Mouse (Mus musculus): ENCODE data around the gene Tlx3. TPM values are rescaled to one million over a fixed set of nuclear protein-coding genes. Genes with fewer than 3 reads are reported as not detected.

The Tlx3 gene
- total and polyA plus RNA-seq, 2 experiments from 2014 or later, result not detected

GRCm38 (mm10) chr11:33151780-33152145, 51.6 kb downstream of the Tlx3 start:
- Histone ChIP-seq H3K9ac (no peak overlapping the region), H3K4me2 (ENCODE audit: low read depth) (no peak overlapping the region), H3K27ac (ENCODE audit: low read depth, low read length) (no peak overlapping the region), H3K9me3 (ENCODE audit: low read length) (no peaks in the 10 kb centered on the region), H3K36me3 (ENCODE audit: insufficient read depth) (peaks cover 47% of the 10 kb centered on the region), H3K27me3 (ENCODE audit: insufficient read depth, low read length) (no peaks in the 10 kb centered on the region), H3K4me1 (ENCODE audit: insufficient read depth) (peaks cover 1% of the 10 kb centered on the region; the same call in 1 of the 2 replicates), H3K4me3 (ENCODE audit: low read depth, low read length) (no peak overlapping the region)
- 80% methylated on average over 4 of the region's 4 CpGs for WGBS
- no peak for DNase-seq
- no peak for TF ChIP-seq CTCF (IDR thresholded peaks at IDR 0.05; ENCODE audit: low read depth)
- no peak for ATAC-seq

- Histone ChIP-seq H3K36me3 (ENCODE audit: insufficient read depth) (peaks cover 42% of the 10 kb centered on the region), H3K9ac (no peak overlapping the region), H3K4me2 (ENCODE audit: low read depth) (no peak overlapping the region), H3K27me3 (ENCODE audit: insufficient read depth, low read length) (no peaks in the 10 kb centered on the region), H3K4me3 (ENCODE audit: low read depth, low read length) (no peak overlapping the region), H3K4me1 (ENCODE audit: insufficient read depth) (peaks cover 4% of the 10 kb centered on the region; the same call in 1 of the 2 replicates), H3K9me3 (ENCODE audit: low read length) (no peaks in the 10 kb centered on the region), H3K27ac (ENCODE audit: low read depth, low read length) (no peak overlapping the region)
- DNase-seq (no peak), ATAC-seq (no peak)
- TF ChIP-seq CTCF (IDR thresholded peaks at IDR 0.05; ENCODE audit: low read depth), result no peak
- 70% methylated on average over 3 of the region's 3 CpGs for WGBS
Measured at GRCm38 (mm10) chr11:33151128-33151779, 52.1 kb downstream of the Tlx3 start.

Other genes with a start within 250 kb of the Tlx3 start
- gene Fgf18, start 56.2 kb downstream of the Tlx3 start, total RNA-seq (2014; rRNA removed), result 5.9 and 8.1 TPM in 2 replicates
- gene Fgf18, start 56.2 kb downstream of the Tlx3 start, polyA plus RNA-seq (2015; fragmentation: Nextera tagmentation; extraction: Ambion mirVana), result 3.9 and 5.2 TPM in 2 replicates
- 452 and 473 TPM in 2 replicates for gene Npm1, start 40.4 kb downstream of the Tlx3 start, total RNA-seq (2014; rRNA removed)
- gene Npm1, start 40.4 kb downstream of the Tlx3 start, polyA plus RNA-seq (2015; fragmentation: Nextera tagmentation; extraction: Ambion mirVana), result 400 and 441 TPM in 2 replicates
- 0.85 and 3.9 TPM in 2 replicates for gene Gm12117, start 73.1 kb upstream of the Tlx3 start, total RNA-seq (2014; rRNA removed)
- gene Gm12117, start 73.1 kb upstream of the Tlx3 start, polyA plus RNA-seq (2015; fragmentation: Nextera tagmentation; extraction: Ambion mirVana), result not detected in 2 replicates

All from forebrain, postnatal 0 days (tissue).